Mouse (Mus musculus) liver, embryonic 12.5 days (tissue): ENCODE measurements around the gene Nckipsd. TPM values are rescaled to one million over a fixed set of nuclear protein-coding genes. Genes with fewer than 3 reads are reported as not detected.

ENCODE experiments used
- ATAC-seq: fragments of 200-750 bp; cut with Nextera tagmentation; 2 replicates; pipeline ENCODE4 v1.8.0; 2017; ENCODE audit warnings: moderate number of reproducible peaks, mild to moderate bottlenecking, moderate library complexity
- H3K27ac ChIP-seq: fragments of 300-500 bp; sonication (generic); 2 replicates; pipeline ENCODE4 v1.5.1; 2016; ENCODE audit warnings: mild to moderate bottlenecking
- H3K27me3 ChIP-seq: fragments of 300-500 bp; sonication (generic); replicated peaks from 2 replicates; pipeline ENCODE4 v1.6.1; 2016; ENCODE audit warnings: mild to moderate bottlenecking, moderate library complexity
- H3K36me3 ChIP-seq: fragments of 300-500 bp; sonication (generic); 2 replicates; pipeline ENCODE4 v1.6.1; 2016; ENCODE audit warnings: mild to moderate bottlenecking, moderate library complexity
- H3K4me1 ChIP-seq: fragments of 300-500 bp; sonication (generic); 2 replicates; pipeline ENCODE4 v1.6.1; 2016
- H3K4me2 ChIP-seq: fragments of 300-500 bp; sonication (generic); 2 replicates; pipeline ENCODE4 v1.6.1; 2016; ENCODE audit warnings: mild to moderate bottlenecking, moderate library complexity
- H3K4me3 ChIP-seq: fragments of 300-500 bp; sonication (generic); 2 replicates; pipeline ENCODE4 v1.5.1; 2016; ENCODE audit warnings: mild to moderate bottlenecking, moderate library complexity
- H3K9ac ChIP-seq: fragments of 300-500 bp; sonication (generic); 2 replicates; pipeline ENCODE4 v1.6.1; 2016; ENCODE audit warnings: mild to moderate bottlenecking, moderate library complexity
- H3K9me3 ChIP-seq: fragments of 300-500 bp; sonication (generic); replicated peaks from 2 replicates; pipeline ENCODE4 v1.6.1; 2016; ENCODE audit warnings: mild to moderate bottlenecking, moderate library complexity
- WGBS: fragments of 180-500 bp; shearing (Covaris S2); methylation state at CpG from one replicate; pipeline ENCODE4 v1.1.7; 2016; ENCODE audit not compliant: insufficient replicate concordance; 5-methylcytosine and 5-hydroxymethylcytosine counted together
- polyA plus RNA-seq: library from polyadenylated mRNA; unstranded; fragments of >200 nt; fragmentation: Nextera tagmentation; extraction: Ambion mirVana; gene quantifications from 2 replicates; pipeline ENCODE4 v1.2.1, GENCODE M21; 2016

Gene Nckipsd
- polyA plus RNA-seq, 1 experiment from 2014 or later = 9.1 TPM

- Histone ChIP-seq H3K4me2 (peak within 1 kb of the TSS; percentile 70), H3K4me1 (peaks cover 17% of the 10 kb centered on the region), H3K27ac (no peak within 1 kb of the TSS), H3K36me3 (no peaks in the 10 kb centered on the region), H3K27me3 (peaks cover 99% of the 10 kb centered on the region), H3K9me3 (no peaks in the 10 kb centered on the region), H3K4me3 (peak within 1 kb of the TSS; percentile 46), H3K9ac (no peak within 1 kb of the TSS)
- WGBS = 4% methylated on average over 63 of the region's 70 CpGs
- ATAC-seq = peak; percentile 23; the same call in 1 of the 2 replicates
Observed at GRCm38 (mm10) chr9:108825820-108826699, 17.9 kb downstream of the Nckipsd start, which contains the start of gene Celsr3. Gene Celsr3, plus strand, starts transcription at chr9:108826320.

- no peak overlapping the region for H3K9ac ChIP-seq
- H3K27me3 ChIP-seq = peaks cover 99% of the 10 kb centered on the region
- peak; percentile 51 for ATAC-seq
- H3K36me3 ChIP-seq = no peaks in the 10 kb centered on the region
- H3K9me3 ChIP-seq = no peaks in the 10 kb centered on the region
- 3% methylated on average over 39 of the region's 39 CpGs for WGBS
- no peak overlapping the region for H3K27ac ChIP-seq
- H3K4me3 ChIP-seq = peak overlapping the region; percentile 46
- H3K4me1 ChIP-seq = peaks cover 23% of the 10 kb centered on the region
- H3K4me2 ChIP-seq = peak overlapping the region; percentile 70
Observed at GRCm38 (mm10) chr9:108826700-108827340, 18.7 kb downstream of the Nckipsd start.

GRCm38 (mm10) chr9:108827454-108827853 is 19.3 kb downstream of the Nckipsd start:
- Histone ChIP-seq H3K9ac (no peak overlapping the region), H3K4me3 (peak overlapping the region; percentile 46), H3K4me2 (peak overlapping the region; percentile 70), H3K27me3 (peaks cover 99% of the 10 kb centered on the region), H3K4me1 (peaks cover 29% of the 10 kb centered on the region), H3K27ac (no peak overlapping the region), H3K36me3 (no peaks in the 10 kb centered on the region), H3K9me3 (no peaks in the 10 kb centered on the region)
- WGBS = 8% methylated on average over 34 of the region's 34 CpGs
- no peak; the same call in 1 of the 2 replicates for ATAC-seq

GRCm38 (mm10) chr9:108827906-108828305 is 19.7 kb downstream of the Nckipsd start:
- Histone ChIP-seq H3K9ac (no peak overlapping the region), H3K4me3 (no peak overlapping the region), H3K4me1 (peaks cover 34% of the 10 kb centered on the region), H3K36me3 (no peaks in the 10 kb centered on the region), H3K27me3 (peaks cover 100% of the 10 kb centered on the region), H3K27ac (no peak overlapping the region), H3K9me3 (no peaks in the 10 kb centered on the region), H3K4me2 (peak overlapping the region; percentile 70; the same call in 1 of the 2 replicates)
- no peak for ATAC-seq
- 44% methylated on average over 18 of the region's 18 CpGs for WGBS

DNA sequence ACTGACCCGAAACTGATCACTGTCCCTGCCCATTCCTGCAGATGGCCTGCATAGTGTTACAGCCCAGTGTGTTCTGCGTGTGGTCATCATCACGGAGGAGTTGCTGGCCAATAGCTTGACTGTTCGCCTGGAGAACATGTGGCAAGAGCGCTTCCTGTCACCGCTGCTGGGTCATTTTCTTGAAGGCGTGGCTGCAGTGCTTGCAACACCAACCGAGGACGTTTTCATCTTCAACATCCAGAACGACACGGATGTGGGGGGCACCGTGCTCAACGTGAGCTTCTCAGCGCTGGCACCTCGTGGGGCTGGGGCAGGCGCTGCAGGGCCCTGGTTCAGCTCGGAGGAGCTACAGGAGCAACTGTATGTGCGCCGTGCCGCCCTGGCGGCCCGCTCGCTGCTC is 23.5 kb downstream of the Nckipsd start:
- H3K9me3 ChIP-seq = no peaks in the 10 kb centered on the region
- H3K9ac ChIP-seq = no peak overlapping the region
- H3K4me2 ChIP-seq = peak overlapping the region; percentile 93
- peaks cover 27% of the 10 kb centered on the region for H3K4me1 ChIP-seq
- no peak for ATAC-seq
- H3K27ac ChIP-seq = no peak overlapping the region
- no peaks in the 10 kb centered on the region for H3K36me3 ChIP-seq
- H3K27me3 ChIP-seq = peaks cover 88% of the 10 kb centered on the region
- WGBS = 6% methylated on average over 23 of the region's 23 CpGs
- peak overlapping the region; percentile 59 for H3K4me3 ChIP-seq

GRCm38 (mm10) chr9:108832390-108833108 is 24.4 kb downstream of the Nckipsd start:
- peak; percentile 97 for ATAC-seq
- no peaks in the 10 kb centered on the region for H3K9me3 ChIP-seq
- H3K9ac ChIP-seq = no peak overlapping the region
- peaks cover 87% of the 10 kb centered on the region for H3K27me3 ChIP-seq
- WGBS = 7% methylated on average over 46 of the region's 46 CpGs
- H3K27ac ChIP-seq = no peak overlapping the region
- H3K4me2 ChIP-seq = peak overlapping the region; percentile 93
- peaks cover 21% of the 10 kb centered on the region for H3K4me1 ChIP-seq
- peak overlapping the region; percentile 59 for H3K4me3 ChIP-seq
- H3K36me3 ChIP-seq = no peaks in the 10 kb centered on the region

- Histone ChIP-seq H3K4me3 (no peak overlapping the region), H3K27me3 (peaks cover 75% of the 10 kb centered on the region), H3K4me1 (no peaks in the 10 kb centered on the region), H3K27ac (no peak overlapping the region), H3K9me3 (no peaks in the 10 kb centered on the region), H3K9ac (no peak overlapping the region), H3K4me2 (peak overlapping the region; percentile 45), H3K36me3 (no peaks in the 10 kb centered on the region)
- WGBS = 9% methylated on average over 14 of the region's 14 CpGs
- ATAC-seq = peak; percentile 8; the same call in 1 of the 2 replicates
Observed at GRCm38 (mm10) chr9:108842989-108843388, 34.8 kb downstream of the Nckipsd start.

GRCm38 (mm10) chr9:108845390-108845789 is 37.2 kb downstream of the Nckipsd start:
- H3K4me1 ChIP-seq = no peaks in the 10 kb centered on the region

DNA sequence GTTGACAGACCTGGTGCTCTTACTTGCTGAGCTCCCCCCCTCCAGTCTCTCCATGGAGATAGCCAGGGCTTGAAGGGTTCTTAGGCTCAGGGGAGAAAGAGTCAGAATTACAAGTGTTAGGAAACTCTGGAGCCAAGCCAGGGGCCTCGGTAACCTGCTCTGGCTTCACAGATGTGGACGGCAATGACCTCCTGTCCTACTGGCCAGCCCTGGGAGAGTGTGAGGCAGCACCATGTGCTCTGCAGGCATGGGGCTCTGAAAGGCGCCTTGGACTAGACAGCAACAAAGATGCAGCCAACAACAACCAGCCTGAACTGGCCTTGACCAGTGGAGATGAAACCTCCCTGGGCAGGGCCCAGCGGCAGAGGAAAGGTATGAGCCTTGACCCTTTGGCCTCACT is 39.2 kb downstream of the Nckipsd start:
- Histone ChIP-seq H3K9me3 (no peaks in the 10 kb centered on the region), H3K4me1 (peaks cover under 1% of the 10 kb centered on the region; the same call in 1 of the 2 replicates), H3K27ac (no peak overlapping the region), H3K4me3 (no peak overlapping the region), H3K4me2 (no peak overlapping the region), H3K36me3 (no peaks in the 10 kb centered on the region), H3K9ac (no peak overlapping the region), H3K27me3 (peaks cover 55% of the 10 kb centered on the region)
- 59% methylated on average over 4 of the region's 4 CpGs for WGBS
- no peak for ATAC-seq

More at GRCm38 (mm10) chr9:108845390-108845789, 37.2 kb downstream of the Nckipsd start:
- Histone ChIP-seq H3K9me3 (no peaks in the 10 kb centered on the region), H3K4me2 (no peak overlapping the region), H3K4me3 (no peak overlapping the region), H3K9ac (no peak overlapping the region), H3K36me3 (no peaks in the 10 kb centered on the region), H3K27me3 (peaks cover 72% of the 10 kb centered on the region), H3K27ac (no peak overlapping the region)
- ATAC-seq = no peak
- 66% methylated on average over 5 of the region's 5 CpGs for WGBS

DNA sequence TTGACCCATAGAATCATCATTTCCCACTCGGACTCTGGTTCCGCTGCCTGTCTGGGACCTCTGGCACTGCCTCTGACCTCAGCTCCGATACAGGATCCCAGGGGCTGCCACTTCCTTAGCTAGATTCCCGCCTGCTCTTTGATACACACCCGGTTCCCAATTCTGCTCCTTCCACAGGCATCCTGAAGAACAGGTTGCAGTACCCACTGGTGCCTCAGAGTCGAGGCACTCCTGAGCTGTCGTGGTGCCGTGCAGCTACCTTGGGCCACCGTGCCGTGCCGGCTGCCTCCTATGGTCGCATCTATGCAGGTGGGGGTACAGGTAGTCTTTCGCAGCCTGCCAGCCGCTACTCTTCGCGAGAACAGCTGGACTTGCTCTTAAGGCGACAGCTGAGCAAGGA is 40.3 kb downstream of the Nckipsd start:
- Histone ChIP-seq H3K9ac (no peak overlapping the region), H3K27ac (no peak overlapping the region), H3K36me3 (no peaks in the 10 kb centered on the region), H3K27me3 (peaks cover 44% of the 10 kb centered on the region), H3K4me3 (no peak overlapping the region), H3K9me3 (no peaks in the 10 kb centered on the region), H3K4me2 (no peak overlapping the region), H3K4me1 (peaks cover 11% of the 10 kb centered on the region)
- no peak for ATAC-seq
- 52% methylated on average over 17 of the region's 17 CpGs for WGBS

DNA sequence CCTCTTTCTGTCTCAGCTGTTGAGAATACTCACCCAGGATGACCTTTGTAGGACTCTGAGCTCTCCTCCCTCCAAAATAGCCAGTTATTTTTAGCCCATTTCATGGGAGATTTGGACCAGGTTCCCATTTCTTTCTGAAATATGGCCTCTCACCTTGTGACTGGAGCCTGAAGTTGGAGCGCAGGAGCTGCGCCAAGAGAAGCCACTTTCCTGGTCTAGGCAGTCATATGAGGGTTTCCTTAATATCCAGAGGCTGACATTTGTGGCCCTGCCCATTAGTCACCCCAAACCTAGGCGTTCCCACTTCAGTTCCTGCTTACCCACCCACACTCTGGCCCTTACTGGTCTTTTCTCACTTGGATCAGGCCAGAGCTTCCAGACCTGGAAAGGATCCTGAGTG is 44.8 kb downstream of the Nckipsd start, which contains the start of gene Slc26a6:
Gene Slc26a6 (plus strand): TSS at position 308 of the 400 bp plus-strand sequence.
- peaks cover 25% of the 10 kb centered on the region for H3K27me3 ChIP-seq

More for the DNA sequence above, 44.8 kb downstream of the Nckipsd start, which contains the start of gene Slc26a6:
- H3K36me3 ChIP-seq = 0 out of 2 replicates have a peak, but pooled peaks cover 5% of the 10 kb centered on the region
- H3K4me1 ChIP-seq = peaks cover 34% of the 10 kb centered on the region
- peak within 1 kb of the TSS; percentile 69 for H3K4me3 ChIP-seq
- H3K27ac ChIP-seq = peak within 1 kb of the TSS; percentile 80
- peak within 1 kb of the TSS; percentile 94 for H3K4me2 ChIP-seq
- 80% methylated on average over 3 of the region's 3 CpGs for WGBS
- no peak for ATAC-seq
- H3K9ac ChIP-seq = peak within 1 kb of the TSS; percentile 81
- H3K9me3 ChIP-seq = no peaks in the 10 kb centered on the region
